Mouse (Mus musculus) layer of hippocampus, adult 8-10 months (tissue): ENCODE data around the gene Dtd2. TPM values are rescaled to one million over a fixed set of nuclear protein-coding genes. Genes with fewer than 3 reads are reported as not detected.

Experiments used
- DNase-seq, 2 experiments: peaks; one replicate each; pipeline ENCODE4 v3.0.0; 2022; ENCODE audit warnings: low spot score in 2 of 2
- total RNA-seq, 4 experiments: library from RNA; stranded (reverse); gene quantifications; 2 replicates each; pipeline ENCODE4 v1.2.4; 2022

Gene Dtd2
- total RNA-seq: 10 to 100 TPM in 1 of 4 experiments, 1 to 10 TPM in 3; 8.1 to 12.5 (median 9.5) TPM

DNA sequence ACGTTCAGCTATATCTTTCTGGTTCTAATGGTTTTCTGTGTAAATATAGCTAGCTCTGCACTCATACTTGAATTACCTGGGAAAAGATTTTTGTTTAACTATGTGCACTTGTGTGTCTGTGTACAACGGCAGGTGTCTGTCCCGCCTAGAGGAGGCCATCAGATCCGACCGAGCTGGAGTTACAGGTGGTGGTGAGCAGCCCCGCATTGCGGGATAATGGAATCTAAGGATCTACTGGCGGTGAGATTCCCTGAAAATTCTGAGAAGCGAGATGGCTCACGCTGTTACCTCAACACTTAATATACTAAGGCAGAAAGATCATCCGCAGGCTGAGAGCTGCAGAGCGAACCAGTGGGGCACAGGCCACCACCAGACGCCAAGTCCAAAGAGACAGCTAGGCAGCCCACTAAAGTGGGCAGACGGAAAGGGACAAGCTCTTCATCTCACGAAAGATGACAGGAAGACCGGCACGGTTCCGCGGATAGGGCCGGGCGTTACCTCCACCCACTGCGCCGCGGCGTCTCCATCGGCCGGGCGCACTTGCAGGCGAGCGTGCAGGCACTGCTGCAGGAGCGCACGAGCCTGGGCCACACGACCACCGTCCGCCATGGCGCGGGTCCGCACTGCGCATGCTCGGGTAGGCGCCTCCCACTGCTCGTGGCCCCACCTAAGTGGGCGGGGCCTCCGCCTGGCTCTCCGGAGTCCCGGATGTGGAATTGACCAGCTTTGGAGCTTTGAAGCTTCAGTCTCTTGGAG lies at the start of gene Dtd2:
Dtd2 (minus strand) TSS at position 625 of the 756 bp plus-strand sequence.
- peak; percentile 81 to 93 for DNase-seq

DNA sequence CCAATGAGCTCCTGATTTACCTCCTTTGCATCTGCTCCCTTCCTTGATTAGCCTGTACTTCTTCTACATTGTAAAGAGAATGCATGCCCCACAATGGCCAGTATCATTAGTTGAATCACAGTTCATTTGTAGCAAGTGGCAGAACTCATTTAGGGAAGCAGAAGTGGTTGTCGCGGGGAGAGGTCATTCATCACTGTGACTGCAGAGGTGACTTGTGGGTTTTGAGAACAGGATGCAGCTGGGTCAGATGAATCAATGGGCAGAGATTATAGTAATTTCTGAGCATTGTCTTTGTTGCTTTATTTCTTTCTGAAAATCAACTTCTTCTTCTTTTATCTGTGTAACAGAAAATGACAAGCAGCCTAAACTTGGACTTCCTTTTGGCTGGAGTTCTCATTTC lies 43.0 kb upstream of the Dtd2 start:
- DNase-seq: no peak

DNA sequence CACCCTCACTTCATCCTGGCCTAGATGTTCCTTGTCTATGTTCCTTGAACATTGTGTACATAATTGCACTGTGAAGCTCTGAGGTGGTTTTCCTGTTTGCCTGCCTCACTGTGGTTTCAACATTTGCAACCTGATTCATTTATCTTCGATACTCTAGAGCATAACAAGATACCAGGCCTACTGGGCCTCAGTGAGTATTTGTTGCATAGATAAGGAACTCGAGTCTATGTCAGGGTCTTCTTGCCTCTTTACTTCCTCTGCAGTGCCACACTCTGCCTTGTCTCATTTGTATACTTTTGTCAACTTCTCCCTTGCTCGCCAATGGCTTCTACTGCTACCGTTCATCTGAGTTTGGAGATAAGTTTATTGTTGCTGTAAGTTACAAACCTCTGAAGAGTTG lies 40.1 kb upstream of the Dtd2 start:
- no peak for DNase-seq

DNA sequence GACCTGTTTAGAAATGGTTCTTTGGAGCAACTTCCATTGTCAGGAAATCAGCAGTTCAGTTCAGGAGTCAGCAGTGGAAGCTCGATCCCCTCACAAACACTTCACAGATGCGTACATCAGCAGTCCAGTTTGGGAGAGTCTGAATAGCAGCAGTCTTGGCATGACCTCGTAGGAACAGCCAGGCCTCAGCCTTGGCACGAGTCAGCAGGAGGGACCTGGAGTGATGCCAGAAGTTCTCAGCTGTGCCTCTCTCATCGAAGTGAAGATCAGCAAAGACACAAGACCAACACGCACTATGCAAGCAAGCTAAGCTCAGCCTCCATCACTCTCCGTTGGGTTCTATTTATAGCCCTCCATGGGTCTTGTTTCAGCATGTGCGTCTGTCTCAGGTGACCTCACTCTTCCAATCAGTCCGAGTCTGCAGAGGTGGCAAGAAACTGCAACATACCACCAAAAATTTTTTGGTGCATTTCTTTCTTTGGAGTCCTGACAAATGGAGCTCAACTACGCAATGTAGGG lies 36.6 kb upstream of the Dtd2 start:
- peak in 1 of 2 experiments; percentile 10 for DNase-seq

DNA sequence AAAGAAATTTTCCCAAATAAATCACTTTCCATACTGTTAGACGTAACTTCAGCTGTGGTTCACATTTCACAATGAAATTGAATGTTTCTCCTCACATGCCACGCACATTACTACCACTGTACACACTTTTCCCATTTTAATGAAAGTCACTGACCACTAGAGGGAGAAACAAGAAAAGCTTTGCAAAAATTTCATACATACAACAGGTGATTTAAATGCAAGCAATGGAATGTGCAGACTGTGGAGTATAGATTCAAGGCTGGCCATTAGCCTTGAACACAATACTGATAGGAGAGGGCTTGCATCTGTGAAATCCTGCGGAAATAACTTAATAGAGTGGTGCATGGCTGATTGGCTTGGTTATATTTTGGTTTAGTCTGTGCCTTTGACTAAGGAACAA lies 32.1 kb upstream of the Dtd2 start:
- no peak for DNase-seq

DNA sequence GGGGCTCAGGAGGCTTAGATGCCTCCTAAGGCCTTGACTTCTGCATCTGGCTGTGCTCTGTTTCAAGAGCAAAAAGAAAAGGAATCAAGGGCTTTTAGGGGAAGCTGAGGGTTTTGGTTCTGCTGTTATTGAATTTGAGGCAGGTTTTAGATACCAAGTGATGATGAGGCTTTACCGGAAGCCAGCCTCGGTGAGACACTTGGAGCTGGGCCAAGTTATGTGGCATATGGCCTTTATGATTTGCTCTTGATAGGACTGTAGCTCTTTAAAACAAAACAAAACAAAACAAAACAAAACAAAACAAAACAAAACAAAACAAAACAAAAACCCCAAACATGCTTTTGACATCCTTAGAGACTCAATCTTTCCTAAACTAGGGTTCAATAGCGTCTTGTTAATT lies 28.7 kb upstream of the Dtd2 start:
- DNase-seq: no peak

DNA sequence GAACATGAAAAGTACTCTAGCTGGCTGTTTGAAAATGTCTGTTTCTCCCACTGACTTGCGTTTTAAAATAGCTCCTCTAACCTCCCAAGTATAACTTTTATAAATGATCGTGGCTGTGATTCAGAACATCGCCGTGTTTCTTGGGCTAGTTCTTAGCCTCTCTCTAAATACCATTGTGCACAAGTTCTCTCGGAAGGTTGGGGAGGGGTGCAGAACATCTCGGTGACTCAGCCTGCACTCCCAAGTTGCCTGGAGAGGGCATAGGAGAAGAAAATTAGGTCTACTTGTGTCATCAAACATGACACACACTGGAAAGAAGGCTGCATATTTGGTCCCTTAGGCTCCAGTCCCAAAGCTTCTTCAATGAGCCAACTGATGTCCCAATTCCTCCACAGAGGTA lies 26.0 kb upstream of the Dtd2 start:
- DNase-seq: no peak

DNA sequence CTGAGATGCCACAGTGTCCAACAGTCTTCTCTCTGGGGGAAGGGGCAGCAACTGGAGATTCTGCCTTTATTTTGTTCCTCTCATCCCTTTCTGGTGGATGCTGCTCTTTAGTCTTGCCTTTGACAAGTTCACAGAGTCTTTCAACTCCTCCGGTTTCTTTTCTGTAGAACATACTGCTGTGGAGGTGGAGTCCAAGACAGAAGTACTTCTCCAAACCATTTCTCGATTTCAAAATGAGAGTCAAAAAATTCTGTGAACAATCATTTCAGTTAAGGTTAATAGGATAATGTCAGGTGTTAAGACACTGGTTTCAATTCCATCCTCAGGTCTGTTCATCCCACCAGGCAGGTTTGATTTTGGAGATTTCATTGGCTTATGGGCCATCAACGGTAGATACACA lies 21.7 kb upstream of the Dtd2 start, which contains the start of gene Gpr33:
Gpr33 (minus strand) TSS at position 101 of the 400 bp plus-strand sequence.
- no peak for DNase-seq

DNA sequence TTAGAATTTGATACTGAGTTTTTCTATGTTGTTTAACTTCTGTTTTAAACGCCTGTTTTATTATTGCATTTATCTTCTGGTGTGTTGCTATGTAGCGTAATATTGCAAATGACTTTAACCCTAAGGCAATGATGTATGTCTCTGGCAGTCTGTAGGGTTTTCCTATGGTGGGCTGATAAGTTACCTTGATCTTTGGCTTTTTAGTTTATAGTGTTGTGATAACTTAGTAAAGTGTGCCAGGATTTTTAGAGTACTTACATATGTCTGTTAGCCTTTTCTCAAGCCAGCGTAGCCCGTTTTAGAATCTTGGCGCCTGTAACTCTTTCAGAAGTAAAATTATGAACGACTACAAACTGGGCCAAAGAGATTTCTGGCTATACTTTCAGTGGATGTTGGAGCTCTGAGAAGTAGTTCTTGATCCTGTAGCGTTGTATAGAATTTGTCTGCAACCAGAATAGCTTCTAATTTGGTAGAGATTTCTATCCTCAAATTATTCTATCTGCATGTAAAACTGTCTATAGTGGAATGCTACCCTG lies 8.3 kb upstream of the Dtd2 start:
- no peak for DNase-seq

DNA sequence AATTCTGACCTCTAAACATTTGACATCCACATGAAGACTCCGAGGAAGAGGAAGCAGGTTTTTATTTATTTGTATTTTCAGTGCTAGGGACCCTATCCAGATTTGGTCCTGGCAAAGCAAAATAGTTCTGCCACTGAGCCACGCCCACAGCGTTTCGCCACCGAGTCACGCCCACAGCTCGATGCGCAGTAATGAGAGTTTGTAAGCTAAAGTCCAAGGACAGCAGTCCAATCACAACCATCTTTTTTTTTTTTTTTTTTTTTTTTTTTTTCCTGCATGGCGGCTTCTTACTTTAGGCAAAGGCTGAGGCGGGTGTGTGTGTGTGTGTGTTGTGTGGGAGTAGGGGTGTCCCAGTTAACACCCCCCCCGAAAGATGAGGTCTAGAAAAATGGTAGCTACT lies 7.7 kb upstream of the Dtd2 start:
- no peak for DNase-seq

DNA sequence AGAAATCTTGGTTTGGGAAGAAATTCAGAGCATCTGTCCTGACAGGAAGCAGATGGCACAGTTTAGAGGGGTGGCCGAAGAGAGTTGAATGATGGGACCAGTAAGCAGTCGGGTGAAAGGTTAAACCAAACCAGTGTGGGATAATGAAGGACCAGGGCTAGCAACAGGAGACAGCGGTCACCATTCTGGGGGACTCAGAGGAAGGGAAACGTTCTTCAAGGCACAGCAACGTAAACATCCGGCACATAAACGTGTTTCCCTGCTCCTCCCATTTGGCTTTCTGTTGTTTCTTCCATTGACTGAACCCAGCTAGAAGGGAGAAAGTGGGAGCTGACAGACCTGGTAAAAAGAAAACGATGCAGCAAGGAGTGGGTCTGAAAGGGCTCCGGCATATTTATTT lies 7.0 kb upstream of the Dtd2 start:
- no peak for DNase-seq

DNA sequence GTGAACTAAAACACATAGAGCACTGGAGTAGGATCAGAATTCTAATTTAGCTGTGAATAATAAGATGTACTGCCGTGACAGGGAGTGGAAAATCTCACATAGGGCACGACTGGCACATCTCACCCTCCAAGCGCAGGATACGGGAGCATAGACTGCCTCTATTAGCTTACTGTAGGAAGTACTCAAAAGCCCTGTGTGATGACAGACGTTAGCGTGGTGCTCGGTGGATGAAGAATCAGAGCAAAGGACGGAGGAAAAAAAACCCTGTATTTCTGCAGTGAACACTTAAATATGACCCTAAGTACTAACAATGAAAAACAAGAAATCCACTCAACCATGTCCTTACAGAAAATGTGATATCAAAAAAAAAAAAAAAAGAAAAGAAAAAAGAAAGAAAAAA lies 5.9 kb upstream of the Dtd2 start:
- DNase-seq: no peak

DNA sequence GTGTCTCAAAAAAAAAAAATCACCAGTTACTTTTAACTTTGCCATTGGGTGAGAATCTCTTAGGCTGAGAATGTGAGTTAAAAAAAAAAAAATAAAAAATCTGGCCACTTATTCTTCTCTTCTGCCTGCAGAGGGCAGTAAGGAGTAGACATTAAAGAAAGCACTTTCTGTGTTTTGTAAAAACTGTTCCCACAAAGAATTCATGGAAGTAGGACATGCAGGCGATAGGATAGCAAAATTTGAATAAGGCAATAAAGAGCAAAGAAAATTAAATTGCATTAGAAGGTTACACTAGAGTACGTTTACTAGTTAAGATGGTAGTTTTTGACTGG lies 4.3 kb upstream of the Dtd2 start:
- no peak for DNase-seq

DNA sequence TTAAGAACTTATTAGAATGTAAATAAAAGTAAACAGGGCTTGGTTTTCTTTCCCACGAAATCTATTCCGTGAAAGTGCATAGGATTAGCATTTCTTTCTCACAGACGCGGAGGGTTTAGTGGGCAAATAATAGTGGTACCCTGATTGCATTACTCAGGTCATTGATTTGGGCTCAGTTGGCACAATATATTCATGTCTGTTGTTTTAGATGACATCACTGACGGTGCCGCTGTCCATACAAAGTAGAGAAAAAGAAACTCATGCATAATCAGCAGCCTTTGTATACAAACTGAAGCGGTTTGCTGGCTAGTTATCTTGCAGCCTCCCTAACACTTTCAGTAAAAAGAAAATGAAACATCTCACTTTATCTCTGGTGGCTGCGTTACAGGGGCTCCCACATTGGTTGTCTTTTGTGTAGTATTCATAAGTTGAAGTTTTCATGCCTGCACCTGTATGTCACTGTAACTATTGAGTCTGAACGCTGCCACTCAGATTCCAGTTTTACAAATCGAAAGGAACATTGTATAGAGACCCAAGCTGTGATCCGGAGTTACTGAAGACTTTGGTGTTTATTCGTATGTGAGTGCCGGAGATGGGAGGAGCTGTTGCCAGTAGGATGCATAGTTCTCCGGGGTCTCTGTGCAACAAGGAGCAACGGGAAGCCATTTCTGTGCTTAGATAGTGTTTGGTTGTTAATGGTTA lies 3.8 kb upstream of the Dtd2 start:
- no peak for DNase-seq

DNA sequence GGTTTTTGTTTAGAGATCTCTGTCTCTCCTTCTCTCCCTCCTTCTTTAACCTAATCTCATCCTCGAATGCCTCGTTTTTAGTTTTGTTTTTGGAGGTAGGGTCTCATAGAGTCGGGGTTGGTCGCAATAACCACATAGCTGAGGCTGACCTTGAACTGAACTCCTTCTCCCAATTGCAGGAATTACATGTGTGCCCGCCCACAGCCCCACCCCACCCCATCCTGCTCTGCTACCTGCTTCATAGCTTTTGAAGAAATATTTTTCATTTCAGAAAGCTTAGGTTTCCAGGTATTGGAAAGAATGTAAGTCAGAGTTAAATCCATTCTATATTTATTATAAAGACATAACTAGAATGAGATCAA lies 313 bp upstream of the Dtd2 start:
- DNase-seq: no peak

DNA sequence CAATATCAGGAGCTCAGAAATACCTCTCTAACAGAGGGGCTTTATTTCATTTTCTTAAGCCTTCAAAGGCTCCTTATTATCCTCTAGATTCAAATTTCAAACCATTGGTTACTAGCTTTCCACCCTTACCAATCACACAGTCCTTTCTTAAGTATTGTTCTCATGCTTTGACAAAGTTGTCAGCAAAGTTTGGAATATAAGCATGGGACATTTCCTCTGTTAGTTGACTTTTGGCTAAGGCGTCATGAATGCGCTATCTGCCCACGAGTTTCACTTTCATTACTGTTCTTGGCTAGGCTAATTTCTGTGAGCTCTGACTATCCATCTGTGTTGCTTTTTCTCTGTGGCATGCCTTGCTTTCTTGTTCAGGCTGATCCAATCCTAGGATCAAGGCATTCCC lies 3.6 kb downstream of the Dtd2 start:
- DNase-seq: no peak

DNA sequence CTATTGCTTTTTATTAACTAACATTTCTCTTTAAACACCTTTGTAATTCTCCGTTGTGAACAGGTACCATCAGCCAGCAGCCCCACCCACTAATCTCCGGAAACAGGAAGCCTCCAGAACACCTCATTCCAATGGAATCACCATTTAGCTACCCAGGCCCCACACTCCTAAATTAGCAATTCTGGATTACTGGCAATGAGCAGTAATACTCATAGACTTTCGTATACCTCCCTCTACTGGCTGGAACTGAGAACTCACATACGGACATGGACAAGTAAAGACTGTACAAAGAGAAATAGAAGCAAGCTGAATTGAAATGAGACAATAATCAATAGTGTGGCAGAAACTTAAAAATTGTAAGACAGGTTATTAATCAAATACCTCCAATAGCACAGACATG lies 4.8 kb downstream of the Dtd2 start:
- DNase-seq: peak; percentile 51 to 62

DNA sequence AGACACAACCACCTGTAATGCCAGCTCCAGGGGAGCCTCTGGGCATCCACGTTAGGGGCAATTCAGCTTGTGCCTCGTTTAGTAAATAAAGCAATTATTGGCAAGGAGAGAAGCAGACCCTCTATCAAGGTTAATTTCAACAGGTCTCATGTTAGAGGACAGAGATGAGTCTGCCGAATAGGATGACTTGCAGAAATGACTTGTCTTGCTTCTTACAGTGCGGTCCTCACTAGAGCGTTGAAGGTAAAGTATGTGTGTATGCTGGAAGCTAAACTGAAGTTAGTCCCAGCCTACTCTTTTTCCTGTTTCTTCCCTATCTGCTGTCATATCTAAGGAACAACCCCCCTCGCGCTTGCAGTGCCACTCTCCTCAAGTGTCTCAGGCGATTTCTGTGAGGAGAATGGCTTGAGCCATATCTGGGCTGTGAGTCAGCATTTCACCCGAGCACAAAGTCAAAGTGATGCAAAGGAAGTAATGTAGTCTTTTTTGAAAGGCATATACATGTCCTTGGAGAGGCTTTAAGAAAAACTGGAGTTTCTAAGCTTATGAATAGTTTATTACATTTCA lies 7.9 kb downstream of the Dtd2 start:
- DNase-seq: no peak

DNA sequence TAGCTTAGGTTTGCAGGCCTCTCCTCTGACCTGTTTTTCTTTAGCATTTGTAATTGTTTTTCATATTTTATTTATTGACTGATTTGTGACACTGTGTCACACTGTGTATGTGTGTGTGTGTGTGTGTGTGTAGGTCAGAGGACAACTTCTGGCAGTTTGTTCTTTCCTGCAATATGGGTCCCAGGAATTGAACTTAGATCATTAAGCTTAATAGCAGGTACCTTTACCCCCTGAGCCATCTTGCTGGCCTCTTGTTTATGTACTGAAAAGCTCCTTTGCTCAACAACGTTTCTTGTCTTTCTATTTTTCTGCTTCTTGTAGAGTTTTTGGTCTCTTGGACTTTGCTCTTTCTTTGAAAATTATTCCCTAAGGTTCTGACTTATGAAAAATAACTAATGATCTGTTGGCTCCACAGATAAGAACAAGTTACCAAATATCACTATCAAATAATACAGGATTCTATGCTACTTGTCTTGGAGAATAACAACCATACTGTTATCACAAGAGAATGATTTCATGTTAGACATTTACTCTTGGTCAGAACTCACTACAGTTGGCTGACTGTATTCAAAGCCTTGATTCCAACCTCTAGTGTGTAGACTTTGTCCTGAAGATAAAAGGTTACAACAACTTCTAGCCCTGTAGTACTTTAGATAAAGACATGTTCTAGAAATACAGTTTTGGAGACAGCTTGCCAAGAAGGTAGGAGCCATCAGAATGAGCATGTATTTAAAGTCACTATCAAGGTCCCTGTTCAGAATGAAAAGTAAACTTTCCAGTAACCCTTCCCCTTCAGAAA lies 10.4 kb downstream of the Dtd2 start:
- DNase-seq: no peak

DNA sequence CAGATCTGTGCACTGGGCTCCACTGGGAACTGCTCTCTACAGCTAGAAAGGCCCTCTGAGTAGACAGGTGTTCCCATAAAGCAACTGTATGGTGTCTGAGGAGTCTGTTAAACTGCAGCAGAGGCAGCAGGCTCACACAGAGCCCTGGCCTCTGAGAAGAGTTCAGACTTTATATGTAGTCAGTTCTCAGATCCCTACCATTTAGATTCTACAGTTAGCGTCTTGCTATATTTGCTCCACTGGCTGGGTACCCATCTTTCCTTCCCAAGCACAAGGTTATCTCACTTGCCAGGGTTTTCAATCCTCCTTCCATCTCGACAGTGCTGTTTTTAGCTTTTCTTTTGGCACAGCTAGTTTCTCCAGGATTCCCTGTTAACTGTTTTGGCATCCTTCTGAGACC lies 15.7 kb downstream of the Dtd2 start:
- DNase-seq: no peak

DNA sequence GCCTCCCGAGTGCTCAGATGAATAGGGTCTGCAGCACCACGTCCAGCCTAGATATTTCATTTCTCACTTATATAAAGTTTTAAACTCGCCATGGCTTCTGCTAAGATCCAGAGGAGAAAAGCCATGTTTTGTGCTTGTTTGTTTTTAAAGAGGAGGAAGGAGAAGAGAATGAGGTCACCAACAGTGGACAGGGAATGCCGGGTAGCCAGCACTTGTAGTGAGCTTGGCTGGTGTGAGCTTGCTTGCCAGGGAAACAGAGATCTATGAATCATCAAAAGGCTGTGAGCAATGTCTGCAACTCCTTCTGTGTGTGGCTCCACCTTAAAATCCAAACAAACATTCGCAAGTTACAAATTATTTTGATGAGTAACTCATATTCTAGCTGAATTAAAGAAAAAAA lies 17.8 kb downstream of the Dtd2 start:
- no peak for DNase-seq

DNA sequence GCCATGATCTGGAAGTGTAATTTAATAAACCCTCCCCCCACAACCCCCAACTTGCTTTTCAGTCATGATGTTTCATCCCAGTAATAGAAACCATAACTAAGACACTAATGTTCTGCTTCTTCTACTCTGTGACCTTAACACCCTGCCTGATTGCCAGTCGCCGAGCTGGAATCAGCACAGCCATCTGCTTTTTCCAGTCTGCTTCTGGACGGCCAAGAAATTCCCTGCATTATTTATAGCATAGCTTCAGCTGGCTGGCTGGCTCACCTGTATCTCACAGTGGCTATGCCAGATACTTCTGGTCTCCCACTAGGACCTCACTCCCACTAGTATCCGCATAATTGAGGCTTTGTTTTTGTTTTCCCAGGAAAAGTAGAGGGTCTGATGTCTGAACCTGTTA lies 20.5 kb downstream of the Dtd2 start:
- no peak for DNase-seq
